In genomic region chr1:91015571-91015970, GRCm38 (mm10) we compare ENCODE assay signal across 15 mouse cellular contexts. TPM values are rescaled to one million over a fixed set of nuclear protein-coding genes. Genes with fewer than 3 reads are reported as not detected.
DNase-seq lines count a peak whose midpoint lies in the region; ATAC-seq lines count a peak whose summit lies in the region.
"Had no signal": no experiment of that assay in that cellular context is flagged by ENCODE, and none has a peak within 500 bp of the region (broad histone marks: within the 10 kb centered on the region; RNA-seq: fewer than 3 reads in every experiment).

No protein-coding gene starts in this region.

- 42% methylated on average over 7 of the region's 7 CpGs for WGBS in heart, embryonic 13.5 days
- 65% methylated on average over 7 of the region's 7 CpGs for WGBS in intestine, embryonic 15.5 days

- peaks cover 20% of the 10 kb centered on the region for H3K36me3 ChIP-seq in heart, embryonic 13.5 days
- H3K36me3 ChIP-seq in intestine, embryonic 15.5 days: no peaks in the 10 kb centered on the region

- no peaks in the 10 kb centered on the region for H3K27me3 ChIP-seq in heart, embryonic 13.5 days (replicated peaks)
- no peaks in the 10 kb centered on the region for H3K27me3 ChIP-seq in intestine, embryonic 15.5 days (replicated peaks)
- H3K27me3 ChIP-seq: limb, embryonic 12.5 days; megakaryocyte, embryonic 14.5 days had no signal

- H3K9me3 ChIP-seq in heart, embryonic 13.5 days: no peaks in the 10 kb centered on the region
- no peaks in the 10 kb centered on the region for H3K9me3 ChIP-seq in intestine, embryonic 15.5 days
- H3K9me3 ChIP-seq: limb, embryonic 12.5 days had no signal

- peak overlapping the region; percentile 99 for H3K27ac ChIP-seq in heart, embryonic 13.5 days (replicated peaks)
- no peak overlapping the region for H3K27ac ChIP-seq in intestine, embryonic 15.5 days
- H3K27ac ChIP-seq: limb, embryonic 12.5 days had no signal

- peak overlapping the region; percentile 50 for H3K4me2 ChIP-seq in heart, embryonic 13.5 days
- H3K4me2 ChIP-seq in intestine, embryonic 15.5 days (replicated peaks): no peak overlapping the region
- H3K4me2 ChIP-seq: limb, embryonic 12.5 days had no signal

- H3K4me1 ChIP-seq in heart, embryonic 13.5 days: peaks cover 86% of the 10 kb centered on the region
- peaks cover 26% of the 10 kb centered on the region for H3K4me1 ChIP-seq in intestine, embryonic 15.5 days (replicated peaks)

- no peak overlapping the region for H3K4me3 ChIP-seq in heart, embryonic 13.5 days
- H3K4me3 ChIP-seq in intestine, embryonic 15.5 days (replicated peaks): no peak overlapping the region
- H3K4me3 ChIP-seq: limb, embryonic 12.5 days; megakaryocyte, embryonic 14.5 days had no signal

- peak overlapping the region; percentile 73 for H3K9ac ChIP-seq in heart, embryonic 13.5 days
- no peak overlapping the region for H3K9ac ChIP-seq in intestine, embryonic 15.5 days
- H3K9ac ChIP-seq: limb, embryonic 12.5 days had no signal

- DNase-seq in kidney, adult 8-10 months: peak; percentile 25 to 30
- DNase-seq in kidney, postnatal 4 days: no peak
- peak; percentile 97 for DNase-seq in heart, adult 11 months
- no peak for DNase-seq in left cerebral cortex, adult 11 months (ENCODE audit: low spot score)
- DNase-seq in right cerebral cortex, adult 18-20 months: no peak
- DNase-seq: adrenal gland, adult 8-10 months; cerebellum, postnatal 10 days; layer of hippocampus, adult 9-11 months; lung, adult 18-20 months; right cerebral cortex, postnatal 14 days had no signal

- peak; percentile 53; the same call in 1 of the 2 replicates for ATAC-seq in heart, embryonic 13.5 days (ENCODE audit: extremely low read depth, insufficient number of reproducible peaks, low FRiP score, low TSS enrichment)
- ATAC-seq in intestine, embryonic 15.5 days: 0 out of 2 replicates have a peak, but pooled peaks have one; percentile 28
- no peak for ATAC-seq in megakaryocyte, adult 5-6 weeks (ENCODE audit: poor library complexity, severe bottlenecking)

RNA-seq across cellular contexts. Expression of gene Lrrfip1, which starts 17.0 kb away (rescaled TPM):
- polyA plus RNA-seq in heart, embryonic 13.5 days (2015; fragmentation: Nextera tagmentation; extraction: Ambion mirVana): 122 and 137 TPM in 2 replicates
- polyA plus RNA-seq in intestine, embryonic 15.5 days (2015; fragmentation: Nextera tagmentation; extraction: Ambion mirVana): 58.7 and 63.5 TPM in 2 replicates
- total RNA-seq in megakaryocyte, adult 5-6 weeks (2015): 123 and 128 TPM in 2 replicates
- total RNA-seq in megakaryocyte, adult 5-6 weeks (2017): 228 and 254 TPM in 2 replicates

RNA-seq across cellular contexts. Expression of gene Rab17, which starts 46.1 kb away (rescaled TPM):
- 0.57 and 1.5 TPM in 2 replicates for polyA plus RNA-seq in heart, embryonic 13.5 days (2015; fragmentation: Nextera tagmentation; extraction: Ambion mirVana)
- 35.2 and 41.0 TPM in 2 replicates for polyA plus RNA-seq in intestine, embryonic 15.5 days (2015; fragmentation: Nextera tagmentation; extraction: Ambion mirVana)
- not detected in 2 replicates for total RNA-seq in megakaryocyte, adult 5-6 weeks (2015)
- total RNA-seq in megakaryocyte, adult 5-6 weeks (2017): not detected in 2 replicates
- total RNA-seq: adrenal gland, adult 8-10 months had no signal

Comparison
In these comparisons a context has a peak if more than half of its experiments do, and no peak if none do; other contexts are left out.
1. DNase-seq: peak in kidney, adult 8-10 months (2 of 2) and heart, adult 11 months (single experiment); none in kidney, postnatal 4 days (0 of 2), left cerebral cortex, adult 11 months (single experiment) and right cerebral cortex, adult 18-20 months (single experiment).
2. RNA of gene Rab17, which starts 46.1 kb away (polyA plus RNA-seq): 35.2 to 41.0 TPM in intestine, embryonic 15.5 days; 0.57 to 1.5 TPM in heart, embryonic 13.5 days; every median in the first group is over 10 times any median in the second.